Mouse (Mus musculus) forebrain, embryonic 13.5 days (tissue): Measurements from ENCODE around the gene Trappc10. TPM values are rescaled to one million over a fixed set of nuclear protein-coding genes. Genes with fewer than 3 reads are reported as not detected.

Experiments used
- ATAC-seq: fragments of 200-750 bp; cut with Nextera tagmentation; 2 replicates; pipeline ENCODE4 v1.8.0; 2017
- H3K27ac ChIP-seq: fragments of 300-500 bp; sonication (generic); 2 replicates; pipeline ENCODE4 v1.5.1; 2015; ENCODE audit warnings: inconsistent platforms, mild to moderate bottlenecking, moderate library complexity
- H3K27me3 ChIP-seq: fragments of 300-500 bp; sonication (generic); 2 replicates; pipeline ENCODE4 v1.6.1; 2015; ENCODE audit warnings: mild to moderate bottlenecking, inconsistent platforms
- H3K36me3 ChIP-seq: fragments of 300-500 bp; sonication (generic); 2 replicates; pipeline ENCODE4 v1.6.1; 2015; ENCODE audit warnings: mild to moderate bottlenecking, inconsistent platforms; ENCODE audit not compliant: poor library complexity, severe bottlenecking
- H3K4me1 ChIP-seq: fragments of 300-500 bp; sonication (generic); 2 replicates; pipeline ENCODE4 v1.6.1; 2015; ENCODE audit warnings: inconsistent platforms
- H3K4me2 ChIP-seq: fragments of 300-500 bp; sonication (generic); 2 replicates; pipeline ENCODE4 v1.6.1; 2015; ENCODE audit warnings: inconsistent platforms, mild to moderate bottlenecking, moderate library complexity
- H3K4me3 ChIP-seq: fragments of 300-500 bp; sonication (generic); 2 replicates; pipeline ENCODE4 v1.5.1; 2015; ENCODE audit warnings: mild to moderate bottlenecking, inconsistent platforms
- H3K9ac ChIP-seq: fragments of 300-500 bp; sonication (generic); 2 replicates; pipeline ENCODE4 v1.6.1; 2015; ENCODE audit warnings: mild to moderate bottlenecking, inconsistent platforms
- H3K9me3 ChIP-seq: fragments of 300-500 bp; sonication (generic); replicated peaks from 2 replicates; pipeline ENCODE4 v1.6.1; 2016; ENCODE audit warnings: inconsistent platforms
- whole genome bisulfite sequencing: fragments of 180-500 bp; shearing (Covaris S2); methylation state at CpG from one replicate; pipeline ENCODE4 v1.1.7; 2015; 5-methylcytosine and 5-hydroxymethylcytosine counted together
- polyA plus RNA-seq: library from polyadenylated mRNA; unstranded; fragments of >200 nt; fragmentation: Nextera tagmentation; extraction: Ambion mirVana; gene quantifications from 2 replicates; pipeline ENCODE4 v1.2.1, GENCODE M21; 2015

The Trappc10 gene
- polyA plus RNA-seq, 1 experiment from 2014 or later: 18.9 TPM

GRCm38 (mm10) chr10:78148834-78149766 is 95.3 kb downstream of the Trappc10 start:
- ATAC-seq: no peak
- no peak overlapping the region for H3K4me3 ChIP-seq
- 67% methylated on average over 10 of the region's 10 CpGs for WGBS
- no peaks in the 10 kb centered on the region for H3K9me3 ChIP-seq
- no peaks in the 10 kb centered on the region for H3K4me1 ChIP-seq
- no peak overlapping the region for H3K4me2 ChIP-seq
- H3K36me3 ChIP-seq: no peaks in the 10 kb centered on the region
- no peak overlapping the region for H3K27ac ChIP-seq
- no peak overlapping the region for H3K9ac ChIP-seq
- no peaks in the 10 kb centered on the region for H3K27me3 ChIP-seq

GRCm38 (mm10) chr10:78147908-78148441 is 96.5 kb downstream of the Trappc10 start:
- H3K4me3 ChIP-seq: no peak overlapping the region
- H3K4me2 ChIP-seq: no peak overlapping the region
- no peak overlapping the region for H3K27ac ChIP-seq
- H3K36me3 ChIP-seq: no peaks in the 10 kb centered on the region
- no peak overlapping the region for H3K9ac ChIP-seq
- no peaks in the 10 kb centered on the region for H3K9me3 ChIP-seq
- H3K4me1 ChIP-seq: no peaks in the 10 kb centered on the region
- WGBS: 82% methylated on average over 4 of the region's 4 CpGs
- H3K27me3 ChIP-seq: no peaks in the 10 kb centered on the region
- no peak for ATAC-seq

GRCm38 (mm10) chr10:78143727-78144505 is 100.5 kb downstream of the Trappc10 start:
- no peaks in the 10 kb centered on the region for H3K36me3 ChIP-seq
- H3K4me1 ChIP-seq: no peaks in the 10 kb centered on the region
- ATAC-seq: no peak
- no peak overlapping the region for H3K9ac ChIP-seq
- H3K9me3 ChIP-seq: no peaks in the 10 kb centered on the region
- H3K4me2 ChIP-seq: no peak overlapping the region
- 68% methylated on average over 8 of the region's 8 CpGs for WGBS
- H3K4me3 ChIP-seq: no peak overlapping the region
- no peaks in the 10 kb centered on the region for H3K27me3 ChIP-seq
- no peak overlapping the region for H3K27ac ChIP-seq

- no peak for ATAC-seq
- Histone ChIP-seq H3K36me3 (no peaks in the 10 kb centered on the region), H3K27ac (no peak overlapping the region), H3K4me1 (no peaks in the 10 kb centered on the region), H3K4me2 (no peak overlapping the region), H3K9me3 (no peaks in the 10 kb centered on the region), H3K9ac (no peak overlapping the region), H3K4me3 (no peak overlapping the region), H3K27me3 (no peaks in the 10 kb centered on the region)
- 77% methylated on average over 3 of the region's 3 CpGs for WGBS
Measured at GRCm38 (mm10) chr10:78140843-78141242, 103.6 kb downstream of the Trappc10 start.

- no peak overlapping the region for H3K27ac ChIP-seq
- H3K4me3 ChIP-seq: no peak overlapping the region
- H3K4me1 ChIP-seq: peaks cover 4% of the 10 kb centered on the region
- 95% methylated on average over 1 of the region's 1 CpGs for WGBS
- ATAC-seq: no peak
- H3K9me3 ChIP-seq: no peaks in the 10 kb centered on the region
- no peak overlapping the region for H3K9ac ChIP-seq
- H3K36me3 ChIP-seq: no peaks in the 10 kb centered on the region
- H3K27me3 ChIP-seq: no peaks in the 10 kb centered on the region
- no peak overlapping the region for H3K4me2 ChIP-seq
Measured at GRCm38 (mm10) chr10:78140251-78140600, 104.2 kb downstream of the Trappc10 start.

GRCm38 (mm10) chr10:78139572-78140250 is 104.7 kb downstream of the Trappc10 start:
- no peak for ATAC-seq
- Histone ChIP-seq H3K4me2 (no peak overlapping the region), H3K4me1 (peaks cover 10% of the 10 kb centered on the region), H3K36me3 (no peaks in the 10 kb centered on the region), H3K9me3 (no peaks in the 10 kb centered on the region), H3K27ac (no peak overlapping the region), H3K9ac (no peak overlapping the region), H3K4me3 (no peak overlapping the region), H3K27me3 (no peaks in the 10 kb centered on the region)
- WGBS: 81% methylated on average over 11 of the region's 11 CpGs

- H3K9ac ChIP-seq: no peak overlapping the region
- peaks cover 10% of the 10 kb centered on the region for H3K4me1 ChIP-seq
- no peak overlapping the region for H3K27ac ChIP-seq
- H3K27me3 ChIP-seq: no peaks in the 10 kb centered on the region
- 71% methylated on average over 14 of the region's 14 CpGs for WGBS
- H3K36me3 ChIP-seq: no peaks in the 10 kb centered on the region
- H3K4me2 ChIP-seq: no peak overlapping the region
- H3K4me3 ChIP-seq: no peak overlapping the region
- H3K9me3 ChIP-seq: no peaks in the 10 kb centered on the region
- no peak for ATAC-seq
Measured at GRCm38 (mm10) chr10:78138812-78139523, 105.5 kb downstream of the Trappc10 start.

- 94% methylated on average over 3 of the region's 3 CpGs for WGBS
- ATAC-seq: no peak
Measured at GRCm38 (mm10) chr10:78137191-78137590, 107.2 kb downstream of the Trappc10 start.

More at GRCm38 (mm10) chr10:78137191-78137590, 107.2 kb downstream of the Trappc10 start:
- Histone ChIP-seq H3K9me3 (no peaks in the 10 kb centered on the region), H3K27ac (no peak overlapping the region), H3K36me3 (no peaks in the 10 kb centered on the region), H3K27me3 (no peaks in the 10 kb centered on the region), H3K9ac (no peak overlapping the region), H3K4me1 (peaks cover 10% of the 10 kb centered on the region), H3K4me2 (no peak overlapping the region), H3K4me3 (no peak overlapping the region)

Other genes with a start within 250 kb of the Trappc10 start
- 98.0 and 114 TPM in 2 replicates for gene Pfkl, start 234.6 kb downstream of the Trappc10 start, polyA plus RNA-seq
- gene Dnmt3l, start 202.7 kb downstream of the Trappc10 start, polyA plus RNA-seq: not detected in 2 replicates
- gene Aire, start 201.0 kb downstream of the Trappc10 start, polyA plus RNA-seq: 0.18 TPM in 1 of 2 replicates, not detected in the other
- gene Icosl, start 175.3 kb downstream of the Trappc10 start, polyA plus RNA-seq: 0.80 and 0.84 TPM in 2 replicates
- gene D10Jhu81e, start 74.9 kb downstream of the Trappc10 start, polyA plus RNA-seq: 18.9 and 22.4 TPM in 2 replicates
- gene Pwp2, start 59.5 kb downstream of the Trappc10 start, polyA plus RNA-seq: 19.1 and 23.0 TPM in 2 replicates
- gene Agpat3, start 107.8 kb upstream of the Trappc10 start, polyA plus RNA-seq: 45.9 and 50.0 TPM in 2 replicates
- gene Rrp1, start 168.4 kb upstream of the Trappc10 start, polyA plus RNA-seq: 354 and 366 TPM in 2 replicates
- 91.7 and 116 TPM in 2 replicates for gene Cstb, start 181.0 kb upstream of the Trappc10 start, polyA plus RNA-seq
- gene Pdxk, start 220.3 kb upstream of the Trappc10 start, polyA plus RNA-seq: 7.3 and 10.1 TPM in 2 replicates